Mouse (Mus musculus) hindbrain, embryonic 11.5 days (tissue): ENCODE measurements around the gene Fancc. TPM values are rescaled to one million over a fixed set of nuclear protein-coding genes. Genes with fewer than 3 reads are reported as not detected.

Experiments
- ATAC-seq: fragments of 200-750 bp; cut with Nextera tagmentation; 2 replicates; pipeline ENCODE4 v1.8.0; 2017; ENCODE audit warnings: mild to moderate bottlenecking, moderate TSS enrichment, moderate library complexity; ENCODE audit not compliant: low FRiP score
- DNase-seq: peaks from one replicate; pipeline ENCODE4 v3.0.0-alpha.2; 2015; ENCODE audit warnings: low spot score
- H3K27ac ChIP-seq: fragments of 300-500 bp; sonication (generic); 2 replicates; pipeline ENCODE4 v1.5.1; 2014; ENCODE audit warnings: mild to moderate bottlenecking, low read depth, low read length
- H3K27me3 ChIP-seq: fragments of 300-500 bp; sonication (generic); 2 replicates; pipeline ENCODE4 v1.6.1; 2014; ENCODE audit warnings: mild to moderate bottlenecking, low read length, moderate library complexity, mixed read lengths; ENCODE audit not compliant: control insufficient read depth, insufficient read depth
- H3K36me3 ChIP-seq: fragments of 300-500 bp; sonication (generic); 2 replicates; pipeline ENCODE4 v1.6.1; 2014; ENCODE audit warnings: mild to moderate bottlenecking, low read length, moderate library complexity, mixed read lengths; ENCODE audit not compliant: control insufficient read depth, insufficient read depth
- H3K4me1 ChIP-seq: fragments of 300-500 bp; sonication (generic); replicated peaks from 2 replicates; pipeline ENCODE4 v1.6.1; 2014; ENCODE audit warnings: low read length, mixed read lengths; ENCODE audit not compliant: control insufficient read depth, insufficient read depth
- H3K4me2 ChIP-seq: fragments of 300-500 bp; sonication (generic); replicated peaks from 2 replicates; pipeline ENCODE4 v1.6.1; 2014; ENCODE audit warnings: mild to moderate bottlenecking, low read depth, low read length
- H3K4me3 ChIP-seq: fragments of 300-500 bp; sonication (generic); 2 replicates; pipeline ENCODE4 v1.5.1; 2014; ENCODE audit warnings: low read depth, low read length
- H3K9ac ChIP-seq: fragments of 300-500 bp; sonication (generic); 2 replicates; pipeline ENCODE4 v1.6.1; 2014; ENCODE audit warnings: low read depth, low read length
- H3K9me3 ChIP-seq: fragments of 300-500 bp; sonication (generic); 2 replicates; pipeline ENCODE4 v1.6.1; 2016; ENCODE audit warnings: low read length; ENCODE audit not compliant: control insufficient read depth
- WGBS: fragments of 180-500 bp; shearing (Covaris S2); extraction: QIAGEN DNeasy Blood & Tissue Kit; methylation state at CpG from one replicate; pipeline ENCODE4 v1.1.7; 2014; 5-methylcytosine and 5-hydroxymethylcytosine counted together
- polyA plus RNA-seq: library from polyadenylated mRNA; unstranded; fragments of >200 nt; fragmentation: Nextera tagmentation; extraction: Ambion mirVana; gene quantifications from 2 replicates; pipeline ENCODE4 v1.2.1, GENCODE M21; 2014

The Fancc gene
- polyA plus RNA-seq, 1 experiment from 2014 or later, result 26.1 TPM

GRCm38 (mm10) chr13:63286483-63287102 lies 210.5 kb downstream of the Fancc start:
- no peak overlapping the region for H3K27ac ChIP-seq
- DNase-seq (no peak), ATAC-seq (no peak)
- 90% methylated on average over 11 of the region's 11 CpGs for WGBS
- no peak overlapping the region for H3K9ac ChIP-seq
- no peaks in the 10 kb centered on the region for H3K9me3 ChIP-seq
- H3K4me2 ChIP-seq, result no peak overlapping the region
- H3K4me3 ChIP-seq, result no peak overlapping the region
- H3K36me3 ChIP-seq, result no peaks in the 10 kb centered on the region
- no peaks in the 10 kb centered on the region for H3K4me1 ChIP-seq
- no peaks in the 10 kb centered on the region; the same call in 1 of the 2 replicates for H3K27me3 ChIP-seq

GRCm38 (mm10) chr13:63284748-63285147 lies 212.3 kb downstream of the Fancc start:
- Histone ChIP-seq H3K4me1 (no peaks in the 10 kb centered on the region), H3K4me3 (no peak overlapping the region), H3K27me3 (no peaks in the 10 kb centered on the region), H3K9ac (no peak overlapping the region), H3K9me3 (no peaks in the 10 kb centered on the region), H3K27ac (no peak overlapping the region), H3K36me3 (no peaks in the 10 kb centered on the region), H3K4me2 (no peak overlapping the region)
- WGBS, result 92% methylated on average over 3 of the region's 3 CpGs
- no peak for DNase-seq
- no peak for ATAC-seq

- no peak for ATAC-seq
- Histone ChIP-seq H3K4me1 (peaks cover 9% of the 10 kb centered on the region), H3K9me3 (no peaks in the 10 kb centered on the region), H3K27ac (no peak overlapping the region), H3K9ac (no peak overlapping the region), H3K4me2 (no peak overlapping the region), H3K36me3 (no peaks in the 10 kb centered on the region), H3K4me3 (no peak overlapping the region), H3K27me3 (no peaks in the 10 kb centered on the region)
- DNase-seq, result no peak
Measured at GRCm38 (mm10) chr13:63283236-63283635, 213.8 kb downstream of the Fancc start.

- H3K9me3 ChIP-seq, result no peaks in the 10 kb centered on the region
- 0 out of 2 replicates have a peak, but pooled peaks cover 2% of the 10 kb centered on the region for H3K27me3 ChIP-seq
- peaks cover 9% of the 10 kb centered on the region for H3K4me1 ChIP-seq
- H3K4me3 ChIP-seq, result no peak overlapping the region
- no peaks in the 10 kb centered on the region for H3K36me3 ChIP-seq
- H3K9ac ChIP-seq, result no peak overlapping the region
- 87% methylated on average over 8 of the region's 8 CpGs for WGBS
- no peak overlapping the region for H3K4me2 ChIP-seq
- DNase-seq, result no peak
- no peak for ATAC-seq
- H3K27ac ChIP-seq, result no peak overlapping the region
Measured at GRCm38 (mm10) chr13:63281206-63281605, 215.9 kb downstream of the Fancc start.

DNA sequence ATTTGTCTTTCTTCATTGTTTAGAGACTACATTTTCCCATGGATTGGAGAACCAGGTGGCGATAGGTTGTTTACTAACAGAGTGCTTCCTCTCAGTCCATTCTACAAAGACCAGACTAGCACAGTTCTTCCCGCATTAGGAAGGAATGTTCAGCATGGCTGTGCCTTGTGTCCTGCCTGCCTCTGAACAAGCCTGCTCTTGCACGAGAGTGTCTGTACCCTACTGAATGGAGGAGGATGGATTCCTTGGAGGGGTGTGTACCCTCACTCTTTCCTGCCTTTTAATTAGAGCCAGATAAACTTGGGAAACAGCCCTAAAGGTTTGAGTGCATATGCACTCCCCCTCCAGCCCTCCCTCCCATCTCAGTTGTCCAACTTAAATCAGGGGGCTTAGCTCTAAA lies 216.7 kb downstream of the Fancc start:
- no peak for ATAC-seq
- Histone ChIP-seq H3K4me1 (peaks cover 9% of the 10 kb centered on the region), H3K4me3 (no peak overlapping the region), H3K27me3 (0 out of 2 replicates have a peak, but pooled peaks cover 2% of the 10 kb centered on the region), H3K27ac (no peak overlapping the region), H3K9ac (no peak overlapping the region), H3K36me3 (no peaks in the 10 kb centered on the region), H3K9me3 (no peaks in the 10 kb centered on the region), H3K4me2 (no peak overlapping the region)
- DNase-seq, result no peak
- 42% methylated on average over 3 of the region's 3 CpGs for WGBS

DNA sequence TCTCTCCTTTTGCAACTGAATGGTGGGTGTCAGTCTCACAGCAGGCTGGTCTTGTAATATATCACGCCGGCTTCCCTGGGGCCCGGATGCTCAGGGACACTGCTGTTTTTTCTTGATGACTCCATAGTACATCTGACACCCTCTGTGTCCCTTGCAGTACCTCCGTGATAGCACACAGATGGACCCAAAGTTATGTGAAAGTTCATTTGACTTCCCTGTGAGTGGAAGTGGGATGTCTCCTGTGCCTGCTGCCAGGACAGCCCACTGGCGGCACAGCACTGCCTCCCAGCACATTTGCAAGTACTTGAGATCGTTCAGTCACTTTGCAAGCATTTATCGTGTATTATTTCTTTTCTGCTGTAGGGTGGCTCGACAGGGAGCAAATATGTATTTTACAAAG lies 217.3 kb downstream of the Fancc start:
- 54% methylated on average over 8 of the region's 8 CpGs for WGBS

GRCm38 (mm10) chr13:63278796-63279475 lies 218.1 kb downstream of the Fancc start:
- DNase-seq, result peak; percentile 65
- Histone ChIP-seq H3K4me3 (no peak overlapping the region), H3K9me3 (no peaks in the 10 kb centered on the region), H3K9ac (0 out of 2 replicates have a peak overlapping the region, but pooled peaks have one; percentile 3), H3K27me3 (peaks cover 3% of the 10 kb centered on the region; the same call in 1 of the 2 replicates), H3K4me2 (peak overlapping the region; percentile 21; the same call in 1 of the 2 replicates), H3K4me1 (peaks cover 9% of the 10 kb centered on the region), H3K27ac (peak overlapping the region; percentile 67; the same call in 1 of the 2 replicates), H3K36me3 (no peaks in the 10 kb centered on the region)
- 8% methylated on average over 10 of the region's 10 CpGs for WGBS
- ATAC-seq, result peak; percentile 87

More for the DNA sequence above, 217.3 kb downstream of the Fancc start:
- ATAC-seq (no peak), DNase-seq (no peak)
- H3K9me3 ChIP-seq, result no peaks in the 10 kb centered on the region
- no peak overlapping the region for H3K27ac ChIP-seq
- H3K4me2 ChIP-seq, result no peak overlapping the region
- H3K9ac ChIP-seq, result no peak overlapping the region
- H3K27me3 ChIP-seq, result 0 out of 2 replicates have a peak, but pooled peaks cover 2% of the 10 kb centered on the region
- H3K4me1 ChIP-seq, result peaks cover 9% of the 10 kb centered on the region
- no peaks in the 10 kb centered on the region for H3K36me3 ChIP-seq
- no peak overlapping the region for H3K4me3 ChIP-seq

GRCm38 (mm10) chr13:63278141-63278631 lies 218.9 kb downstream of the Fancc start:
- H3K36me3 ChIP-seq, result no peaks in the 10 kb centered on the region
- H3K9me3 ChIP-seq, result no peaks in the 10 kb centered on the region
- no peak for ATAC-seq
- peaks cover 9% of the 10 kb centered on the region for H3K4me1 ChIP-seq
- peaks cover 5% of the 10 kb centered on the region; the same call in 1 of the 2 replicates for H3K27me3 ChIP-seq
- 0 out of 2 replicates have a peak overlapping the region, but pooled peaks have one; percentile 21 for H3K4me2 ChIP-seq
- no peak for DNase-seq
- no peak overlapping the region for H3K4me3 ChIP-seq
- H3K27ac ChIP-seq, result peak overlapping the region; percentile 17; the same call in 1 of the 2 replicates
- H3K9ac ChIP-seq, result no peak overlapping the region
- WGBS, result 47% methylated on average over 5 of the region's 5 CpGs
